Mouse (Mus musculus): ENCODE measurements around the gene Setdb1.
A peak's percentile ranks its signal among the peaks of the same experiment; 100 is the strongest.

Gene Setdb1

GRCm38 (mm10) chr3:95292899-95293298, 64.1 kb downstream of the Setdb1 start:
- no peak for DNase-seq (ENCODE audit: low read depth, low spot score)

- DNase-seq (ENCODE audit: low read depth, low spot score) = no peak
Observed at GRCm38 (mm10) chr3:95291041-95291440, 66.0 kb downstream of the Setdb1 start.

- DNase-seq (ENCODE audit: low read depth, low spot score) = no peak
Observed at GRCm38 (mm10) chr3:95290156-95290555, 66.8 kb downstream of the Setdb1 start.

- no peak for DNase-seq (ENCODE audit: low read depth, low spot score)
Observed at GRCm38 (mm10) chr3:95289419-95289818, 67.6 kb downstream of the Setdb1 start.

GRCm38 (mm10) chr3:95287541-95287940, 69.5 kb downstream of the Setdb1 start:
- DNase-seq (ENCODE audit: low read depth, low spot score) = no peak

GRCm38 (mm10) chr3:95286510-95286909, 70.5 kb downstream of the Setdb1 start:
- no peak for DNase-seq (ENCODE audit: low read depth, low spot score)

- DNase-seq (ENCODE audit: low read depth, low spot score) = no peak
Observed at GRCm38 (mm10) chr3:95286011-95286410, 71.0 kb downstream of the Setdb1 start.

- no peak for DNase-seq (ENCODE audit: low read depth, low spot score)
Observed at GRCm38 (mm10) chr3:95285390-95285789, 71.6 kb downstream of the Setdb1 start.

GRCm38 (mm10) chr3:95284501-95285281, 72.3 kb downstream of the Setdb1 start:
- DNase-seq (ENCODE audit: low read depth, low spot score) = no peak

GRCm38 (mm10) chr3:95284062-95284461, 72.9 kb downstream of the Setdb1 start:
- no peak for DNase-seq (ENCODE audit: low read depth, low spot score)

- no peak for DNase-seq (ENCODE audit: low read depth, low spot score)
Observed at GRCm38 (mm10) chr3:95283589-95283941, 73.4 kb downstream of the Setdb1 start.

GRCm38 (mm10) chr3:95282865-95283588, 74.0 kb downstream of the Setdb1 start:
- DNase-seq (ENCODE audit: low read depth, low spot score) = peak; percentile 81

- DNase-seq (ENCODE audit: low read depth, low spot score) = peak; percentile 75
Observed at GRCm38 (mm10) chr3:95282381-95282864, 74.6 kb downstream of the Setdb1 start.

GRCm38 (mm10) chr3:95281216-95282126, 75.5 kb downstream of the Setdb1 start, which contains the start of the genes Mindy1 and Prune1:
TSS of gene Mindy1 (plus strand) at chr3:95281345.
TSS of gene Prune1 (minus strand) at chr3:95282076.
- DNase-seq (ENCODE audit: low read depth, low spot score) = peak; percentile 99

GRCm38 (mm10) chr3:95280747-95281146, 76.3 kb downstream of the Setdb1 start:
- DNase-seq (ENCODE audit: low read depth, low spot score) = peak; percentile 68

- no peak for DNase-seq (ENCODE audit: low read depth, low spot score)
Observed at GRCm38 (mm10) chr3:95277149-95277551, 79.9 kb downstream of the Setdb1 start.

GRCm38 (mm10) chr3:95276428-95276934, 80.5 kb downstream of the Setdb1 start:
- DNase-seq (ENCODE audit: low read depth, low spot score) = no peak

GRCm38 (mm10) chr3:95275161-95275560, 81.8 kb downstream of the Setdb1 start:
- DNase-seq (ENCODE audit: low read depth, low spot score) = no peak

GRCm38 (mm10) chr3:95274453-95274852, 82.5 kb downstream of the Setdb1 start:
- no peak for DNase-seq (ENCODE audit: low read depth, low spot score)

Measured in A20 (cell line).